Mouse (Mus musculus): ENCODE measurements around the gene Rpl10. TPM values are rescaled to one million over a fixed set of nuclear protein-coding genes. Genes with fewer than 3 reads are reported as not detected.

Gene Rpl10
- 678 and 798 TPM in 2 replicates for polyA plus RNA-seq (2015; fragmentation: Nextera tagmentation; extraction: Ambion mirVana)

GRCm38 (mm10) chrX:74270062-74270901 is at the start of gene Rpl10:
Gene Rpl10, plus strand, starts transcription at chrX:74270812.
- H3K4me3 ChIP-seq (replicated peaks), result peak within 1 kb of the TSS; percentile 57
- H3K9me3 ChIP-seq (replicated peaks), result no peaks in the 10 kb centered on the region
- no peaks in the 10 kb centered on the region for H3K4me1 ChIP-seq
- H3K27ac ChIP-seq (replicated peaks), result peak within 1 kb of the TSS; percentile 97
- peak within 1 kb of the TSS; percentile 44 for H3K4me2 ChIP-seq (replicated peaks)
- no peaks in the 10 kb centered on the region for H3K27me3 ChIP-seq
- 17% methylated on average over 42 of the region's 42 CpGs for WGBS
- H3K9ac ChIP-seq, result peak within 1 kb of the TSS; percentile 63
- H3K36me3 ChIP-seq, result 0 out of 2 replicates have a peak, but pooled peaks cover 5% of the 10 kb centered on the region
- ATAC-seq (ENCODE audit: insufficient number of reproducible peaks, low FRiP score, low TSS enrichment, low read depth), result peak; percentile 95

GRCm38 (mm10) chrX:74230038-74230437 is 40.6 kb upstream of the Rpl10 start:
- peaks cover 90% of the 10 kb centered on the region for H3K36me3 ChIP-seq
- no peak for ATAC-seq (ENCODE audit: insufficient number of reproducible peaks, low FRiP score, low TSS enrichment, low read depth)
- H3K27me3 ChIP-seq, result no peaks in the 10 kb centered on the region
- H3K4me2 ChIP-seq (replicated peaks), result no peak overlapping the region
- no peak overlapping the region for H3K27ac ChIP-seq (replicated peaks)
- no peak overlapping the region for H3K9ac ChIP-seq
- no peaks in the 10 kb centered on the region for H3K9me3 ChIP-seq (replicated peaks)
- no peaks in the 10 kb centered on the region for H3K4me1 ChIP-seq
- 77% methylated on average over 1 of the region's 1 CpGs for WGBS
- no peak overlapping the region for H3K4me3 ChIP-seq (replicated peaks)

GRCm38 (mm10) chrX:74233196-74233595 is 37.4 kb upstream of the Rpl10 start:
- Histone ChIP-seq H3K4me1 (no peaks in the 10 kb centered on the region), H3K9me3 (replicated peaks) (no peaks in the 10 kb centered on the region), H3K4me2 (replicated peaks) (no peak overlapping the region), H3K9ac (no peak overlapping the region), H3K27me3 (no peaks in the 10 kb centered on the region), H3K36me3 (peaks cover 85% of the 10 kb centered on the region), H3K27ac (replicated peaks) (no peak overlapping the region), H3K4me3 (replicated peaks) (no peak overlapping the region)
- no peak for ATAC-seq (ENCODE audit: insufficient number of reproducible peaks, low FRiP score, low TSS enrichment, low read depth)
- whole genome bisulfite sequencing, result 88% methylated on average over 5 of the region's 5 CpGs

- Histone ChIP-seq H3K9me3 (replicated peaks) (no peaks in the 10 kb centered on the region), H3K27me3 (no peaks in the 10 kb centered on the region), H3K4me2 (replicated peaks) (no peak overlapping the region), H3K4me1 (peaks cover 4% of the 10 kb centered on the region; the same call in 1 of the 2 replicates), H3K9ac (no peak overlapping the region), H3K27ac (replicated peaks) (no peak overlapping the region), H3K36me3 (peaks cover 71% of the 10 kb centered on the region), H3K4me3 (replicated peaks) (no peak overlapping the region)
- 87% methylated on average over 4 of the region's 4 CpGs for WGBS
- no peak for ATAC-seq (ENCODE audit: insufficient number of reproducible peaks, low FRiP score, low TSS enrichment, low read depth)
These were observed 30.3 kb upstream of the Rpl10 start for GRCm38 (mm10) chrX:74240332-74240731.

GRCm38 (mm10) chrX:74243396-74243795 is 27.2 kb upstream of the Rpl10 start:
- Histone ChIP-seq H3K9me3 (replicated peaks) (no peaks in the 10 kb centered on the region), H3K4me3 (replicated peaks) (peak overlapping the region; percentile 54), H3K4me2 (replicated peaks) (peak overlapping the region; percentile 51), H3K36me3 (peaks cover 47% of the 10 kb centered on the region), H3K9ac (no peak overlapping the region), H3K27ac (replicated peaks) (no peak overlapping the region; the same call in 1 of the 2 replicates), H3K4me1 (peaks cover 4% of the 10 kb centered on the region; the same call in 1 of the 2 replicates), H3K27me3 (no peaks in the 10 kb centered on the region)
- no peak for ATAC-seq (ENCODE audit: insufficient number of reproducible peaks, low FRiP score, low TSS enrichment, low read depth)
- WGBS, result 79% methylated on average over 2 of the region's 2 CpGs

- 44% methylated on average over 3 of the region's 3 CpGs for WGBS
- no peak for ATAC-seq (ENCODE audit: insufficient number of reproducible peaks, low FRiP score, low TSS enrichment, low read depth)
- Histone ChIP-seq H3K27ac (replicated peaks) (no peak overlapping the region; the same call in 1 of the 2 replicates), H3K4me2 (replicated peaks) (peak overlapping the region; percentile 51), H3K36me3 (peaks cover 43% of the 10 kb centered on the region), H3K9ac (peak overlapping the region; percentile 6; the same call in 1 of the 2 replicates), H3K27me3 (no peaks in the 10 kb centered on the region), H3K4me3 (replicated peaks) (peak overlapping the region; percentile 54), H3K9me3 (replicated peaks) (no peaks in the 10 kb centered on the region), H3K4me1 (peaks cover 4% of the 10 kb centered on the region; the same call in 1 of the 2 replicates)
These were observed 26.8 kb upstream of the Rpl10 start for GRCm38 (mm10) chrX:74243807-74244206.

- no peaks in the 10 kb centered on the region for H3K9me3 ChIP-seq (replicated peaks)
- peaks cover 9% of the 10 kb centered on the region; the same call in 1 of the 2 replicates for H3K4me1 ChIP-seq
- peak overlapping the region; percentile 54 for H3K4me3 ChIP-seq (replicated peaks)
- peak overlapping the region; percentile 88 for H3K27ac ChIP-seq (replicated peaks)
- H3K36me3 ChIP-seq, result peaks cover 34% of the 10 kb centered on the region
- WGBS, result 9% methylated on average over 3 of the region's 3 CpGs
- no peaks in the 10 kb centered on the region for H3K27me3 ChIP-seq
- peak overlapping the region; percentile 51 for H3K4me2 ChIP-seq (replicated peaks)
- H3K9ac ChIP-seq, result peak overlapping the region; percentile 6; the same call in 1 of the 2 replicates
- peak; percentile 74 for ATAC-seq (ENCODE audit: insufficient number of reproducible peaks, low FRiP score, low TSS enrichment, low read depth)
These were observed 26.0 kb upstream of the Rpl10 start for GRCm38 (mm10) chrX:74244614-74245083.

GRCm38 (mm10) chrX:74245107-74245506 is 25.5 kb upstream of the Rpl10 start:
- Histone ChIP-seq H3K4me2 (replicated peaks) (peak overlapping the region; percentile 51), H3K36me3 (peaks cover 30% of the 10 kb centered on the region), H3K4me3 (replicated peaks) (peak overlapping the region; percentile 54), H3K27ac (replicated peaks) (peak overlapping the region; percentile 88), H3K9me3 (replicated peaks) (no peaks in the 10 kb centered on the region), H3K9ac (peak overlapping the region; percentile 58; the same call in 1 of the 2 replicates), H3K27me3 (no peaks in the 10 kb centered on the region), H3K4me1 (peaks cover 9% of the 10 kb centered on the region; the same call in 1 of the 2 replicates)
- no peak for ATAC-seq (ENCODE audit: insufficient number of reproducible peaks, low FRiP score, low TSS enrichment, low read depth)
- WGBS, result 25% methylated on average over 1 of the region's 1 CpGs

GRCm38 (mm10) chrX:74245687-74246086 is 24.9 kb upstream of the Rpl10 start:
- ATAC-seq (ENCODE audit: insufficient number of reproducible peaks, low FRiP score, low TSS enrichment, low read depth), result peak; percentile 51; the same call in 1 of the 2 replicates
- 25% methylated on average over 21 of the region's 21 CpGs for WGBS

GRCm38 (mm10) chrX:74246213-74246681 is 24.4 kb upstream of the Rpl10 start:
- no peaks in the 10 kb centered on the region for H3K27me3 ChIP-seq
- H3K27ac ChIP-seq (replicated peaks), result peak overlapping the region; percentile 88
- peak overlapping the region; percentile 54 for H3K4me3 ChIP-seq (replicated peaks)
- peak; percentile 89 for ATAC-seq (ENCODE audit: insufficient number of reproducible peaks, low FRiP score, low TSS enrichment, low read depth)
- peak overlapping the region; percentile 58 for H3K9ac ChIP-seq
- H3K4me1 ChIP-seq, result peaks cover 9% of the 10 kb centered on the region; the same call in 1 of the 2 replicates
- no peaks in the 10 kb centered on the region for H3K9me3 ChIP-seq (replicated peaks)
- peaks cover 18% of the 10 kb centered on the region for H3K36me3 ChIP-seq
- 19% methylated on average over 38 of the region's 38 CpGs for WGBS
- peak overlapping the region; percentile 51 for H3K4me2 ChIP-seq (replicated peaks)

More at GRCm38 (mm10) chrX:74245687-74246086, 24.9 kb upstream of the Rpl10 start:
- Histone ChIP-seq H3K4me2 (replicated peaks) (peak overlapping the region; percentile 51), H3K4me1 (peaks cover 9% of the 10 kb centered on the region; the same call in 1 of the 2 replicates), H3K27me3 (no peaks in the 10 kb centered on the region), H3K4me3 (replicated peaks) (peak overlapping the region; percentile 54), H3K9me3 (replicated peaks) (no peaks in the 10 kb centered on the region), H3K36me3 (peaks cover 24% of the 10 kb centered on the region), H3K27ac (replicated peaks) (peak overlapping the region; percentile 88), H3K9ac (peak overlapping the region; percentile 58)

- 21% methylated on average over 15 of the region's 15 CpGs for WGBS
- Histone ChIP-seq H3K9ac (peak overlapping the region; percentile 35; the same call in 1 of the 2 replicates), H3K4me1 (peaks cover 9% of the 10 kb centered on the region; the same call in 1 of the 2 replicates)
These were observed 23.9 kb upstream of the Rpl10 start for GRCm38 (mm10) chrX:74246693-74247092.

More at GRCm38 (mm10) chrX:74246693-74247092, 23.9 kb upstream of the Rpl10 start:
- Histone ChIP-seq H3K4me2 (replicated peaks) (peak overlapping the region; percentile 47), H3K36me3 (peaks cover 14% of the 10 kb centered on the region), H3K4me3 (replicated peaks) (peak overlapping the region; percentile 54), H3K27ac (replicated peaks) (peak overlapping the region; percentile 88), H3K27me3 (no peaks in the 10 kb centered on the region), H3K9me3 (replicated peaks) (no peaks in the 10 kb centered on the region)
- ATAC-seq (ENCODE audit: insufficient number of reproducible peaks, low FRiP score, low TSS enrichment, low read depth), result peak; percentile 9; the same call in 1 of the 2 replicates
